Mouse (Mus musculus) liver, adult (tissue): ENCODE data around the gene Acad11.

Source experiments
- GATA4 ChIP-seq: IDR thresholded peaks from 2 replicates; pipeline ENCODE4 v1.6.1; 2014; ENCODE audit warnings: mild to moderate bottlenecking, low read length; ENCODE audit not compliant: insufficient replicate concordance

Gene Acad11

DNA sequence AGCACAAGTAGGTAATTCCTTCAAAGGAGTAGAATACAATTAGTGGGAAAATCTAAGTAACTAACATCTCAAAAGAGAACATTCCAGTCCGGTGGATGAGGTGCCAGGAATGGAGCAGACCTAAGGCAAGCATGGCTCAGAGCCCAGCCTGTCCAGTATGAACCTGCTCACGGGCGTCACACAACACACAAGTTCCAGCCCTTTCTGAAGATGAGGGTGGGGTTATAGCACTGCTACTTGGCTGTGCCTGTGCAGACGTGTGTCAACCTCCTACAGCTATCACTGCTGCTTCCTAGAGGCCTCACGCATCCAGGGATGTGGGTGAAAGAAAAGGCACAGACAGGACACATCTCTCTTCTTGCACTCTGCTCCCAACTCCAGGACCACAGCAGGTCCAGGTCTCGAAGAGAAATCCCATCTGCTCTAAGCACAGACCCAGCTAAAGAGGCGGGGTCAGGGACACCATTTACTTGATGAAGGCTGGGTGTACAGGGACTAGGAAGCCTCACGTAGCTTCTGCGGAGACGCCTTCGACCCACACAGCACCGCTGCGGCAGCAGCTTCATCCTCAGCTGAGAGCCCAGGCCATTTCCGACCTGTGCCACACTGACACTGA, 92.0 kb downstream of the Acad11 start:
- no peak for TF ChIP-seq GATA4

DNA sequence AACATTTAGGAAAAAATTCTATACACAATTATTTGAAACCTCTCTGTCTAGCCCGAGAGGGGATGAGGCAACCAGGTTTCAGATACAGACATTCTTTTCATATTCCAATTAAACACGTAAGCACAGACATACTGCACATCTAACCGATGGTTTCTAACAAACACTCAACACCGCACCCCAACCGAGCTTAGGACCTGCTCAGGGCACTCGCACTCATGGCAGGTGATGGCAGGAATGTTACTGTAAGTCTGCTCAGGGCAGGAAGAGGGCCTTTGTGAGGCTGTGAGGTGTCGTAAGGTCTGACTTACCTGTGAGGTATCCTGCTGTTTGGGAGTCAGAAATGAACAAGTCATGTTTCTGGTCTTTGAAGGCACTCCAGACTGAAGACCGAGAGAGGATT, 93.3 kb downstream of the Acad11 start:
- TF ChIP-seq GATA4: no peak

DNA sequence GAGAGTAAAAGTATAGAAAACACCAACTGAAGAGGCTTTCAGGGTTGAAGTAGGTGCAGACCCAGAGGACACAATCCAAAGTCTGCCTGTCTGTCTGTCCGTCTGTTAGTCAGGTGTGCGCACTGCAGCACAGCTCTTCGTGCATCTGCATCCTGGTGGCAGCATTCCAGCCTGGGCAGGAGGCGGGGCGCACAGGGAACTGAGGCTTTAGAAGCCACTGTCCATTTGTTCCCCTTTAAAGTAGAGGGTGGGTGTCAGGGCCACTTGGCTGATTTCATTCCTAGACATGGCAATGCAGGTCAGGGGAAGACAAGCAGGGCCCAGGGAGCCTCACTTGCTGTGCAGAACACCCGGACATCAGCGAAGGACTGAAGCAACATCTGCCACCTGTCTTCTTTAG, 94.1 kb downstream of the Acad11 start:
- no peak for TF ChIP-seq GATA4

DNA sequence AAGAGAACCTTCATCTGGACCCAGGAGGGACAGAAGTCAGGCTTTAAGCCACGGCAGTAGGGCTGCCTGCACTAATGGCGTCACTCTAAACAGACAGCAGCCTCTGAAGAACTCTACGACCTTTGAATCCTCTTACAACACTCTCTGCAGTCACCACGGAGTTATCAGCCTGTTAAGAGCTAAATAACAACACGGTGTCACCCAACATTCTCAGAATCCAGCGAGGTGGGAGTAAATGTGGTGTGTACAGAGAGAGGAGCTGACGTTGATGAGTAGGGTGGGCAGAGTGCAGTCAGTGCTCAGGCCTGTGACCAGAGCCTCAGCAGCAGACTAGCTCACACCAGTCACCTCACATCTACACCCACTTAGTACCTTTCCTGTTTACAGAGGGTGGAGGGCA, 97.9 kb downstream of the Acad11 start:
- no peak for TF ChIP-seq GATA4

DNA sequence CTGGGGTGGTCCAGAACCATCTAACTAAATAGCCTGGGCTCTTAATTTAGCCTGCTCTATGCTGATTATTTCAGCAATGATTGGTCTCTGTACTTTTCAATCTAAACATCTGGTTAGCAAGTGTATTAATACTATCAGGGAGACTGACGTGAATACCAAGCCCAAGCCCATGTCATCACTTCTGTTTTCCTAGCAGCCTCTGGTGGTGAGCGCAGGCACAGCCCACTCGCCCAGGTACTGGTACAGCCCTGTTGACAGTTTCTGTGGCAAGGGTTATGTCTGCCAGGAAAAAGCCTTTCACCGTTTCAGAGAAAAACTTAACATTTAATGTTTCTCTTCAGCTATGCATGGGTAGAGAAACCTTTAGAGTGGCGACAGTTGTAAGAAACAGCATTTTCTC, 101.0 kb downstream of the Acad11 start:
- no peak for TF ChIP-seq GATA4

DNA sequence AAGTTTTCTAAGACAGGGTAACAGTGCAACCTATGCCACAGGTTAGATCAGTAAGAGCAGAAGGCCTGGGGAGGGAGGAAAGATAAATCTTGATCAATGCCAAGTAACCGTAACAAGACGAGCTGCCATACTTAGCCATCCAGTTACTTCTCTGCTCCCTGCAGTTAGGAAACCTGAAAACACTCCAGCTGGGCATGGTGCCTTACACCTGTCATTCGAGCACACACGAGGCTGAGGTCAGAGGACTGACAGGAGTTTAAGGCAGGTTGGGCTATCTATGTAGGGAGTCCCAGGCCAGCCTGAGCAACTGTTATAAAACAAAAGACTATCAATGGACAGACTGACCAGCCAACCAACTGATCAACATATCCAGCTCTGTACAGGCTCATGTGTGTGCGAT, 102.7 kb downstream of the Acad11 start:
- TF ChIP-seq GATA4: no peak

DNA sequence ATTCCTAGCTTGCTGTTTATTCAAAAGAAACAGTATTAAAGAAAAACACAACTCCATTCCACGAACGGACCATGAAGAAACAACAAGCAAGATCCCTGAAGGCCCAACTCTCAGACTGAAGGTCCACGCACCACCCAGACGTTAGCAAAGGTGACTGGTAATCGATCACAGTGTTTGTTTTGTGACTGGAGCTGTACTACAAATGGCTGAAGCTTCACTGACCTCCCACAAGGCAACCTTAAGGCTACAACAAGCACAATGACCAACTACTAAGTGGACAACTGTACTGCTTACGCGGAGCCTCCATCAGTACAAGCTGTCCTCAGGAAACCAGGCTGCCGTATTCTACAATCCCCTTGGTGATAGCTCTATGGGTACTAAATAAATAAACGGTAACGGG, 106.8 kb downstream of the Acad11 start:
- no peak for TF ChIP-seq GATA4

DNA sequence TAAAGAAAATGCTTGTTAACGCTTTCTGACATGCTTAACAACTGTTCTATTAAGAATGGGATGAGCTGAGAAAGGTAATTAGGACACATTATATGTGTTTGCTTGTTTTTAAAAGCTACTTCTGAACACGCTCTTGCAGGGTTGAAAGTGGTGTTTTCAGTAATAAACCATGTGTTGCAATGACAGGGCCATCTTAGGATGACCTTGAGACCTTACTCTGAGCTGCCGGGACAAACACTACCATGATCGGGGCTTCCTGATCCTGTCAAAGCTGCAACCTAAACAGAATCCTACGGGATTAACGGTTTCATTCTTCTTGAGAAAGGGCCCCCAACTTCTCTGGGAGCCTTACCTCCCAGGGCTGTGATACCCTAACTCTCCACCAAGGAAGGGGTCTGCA, 108.5 kb downstream of the Acad11 start:
- TF ChIP-seq GATA4: no peak

DNA sequence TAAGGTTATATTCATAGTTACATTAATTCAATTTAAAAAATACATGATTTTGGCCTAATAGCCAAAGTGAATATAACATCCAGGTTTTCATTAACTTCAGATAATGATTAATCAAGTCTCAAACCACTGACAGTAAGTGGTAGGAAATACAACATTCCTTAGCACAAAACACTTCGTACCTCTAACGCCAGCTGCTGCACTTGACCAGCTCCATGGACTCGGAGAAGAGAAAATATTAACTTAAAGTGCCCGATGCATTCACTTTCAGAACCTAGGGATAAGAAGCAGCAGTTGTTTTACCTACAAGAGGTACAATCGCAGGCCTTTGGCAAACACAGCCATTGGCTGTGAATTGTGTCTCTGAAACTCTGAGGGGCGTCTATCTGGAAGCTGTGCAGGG, 109.2 kb downstream of the Acad11 start:
- TF ChIP-seq GATA4: no peak
